Mouse (Mus musculus) forelimb bud, embryonic 11.5 days (tissue): Measurements from ENCODE around the gene Cxcr4.

ENCODE experiments used
- DNase-seq: peaks from one replicate; pipeline ENCODE4 v3.0.0-alpha.2; 2012; ENCODE audit warnings: low read depth, low spot score

Gene Cxcr4

GRCm38 (mm10) chr1:128571033-128571432 lies 21.1 kb downstream of the Cxcr4 start:
- DNase-seq = no peak

- no peak for DNase-seq
Observed at GRCm38 (mm10) chr1:128569992-128570648, 22.0 kb downstream of the Cxcr4 start.

DNA sequence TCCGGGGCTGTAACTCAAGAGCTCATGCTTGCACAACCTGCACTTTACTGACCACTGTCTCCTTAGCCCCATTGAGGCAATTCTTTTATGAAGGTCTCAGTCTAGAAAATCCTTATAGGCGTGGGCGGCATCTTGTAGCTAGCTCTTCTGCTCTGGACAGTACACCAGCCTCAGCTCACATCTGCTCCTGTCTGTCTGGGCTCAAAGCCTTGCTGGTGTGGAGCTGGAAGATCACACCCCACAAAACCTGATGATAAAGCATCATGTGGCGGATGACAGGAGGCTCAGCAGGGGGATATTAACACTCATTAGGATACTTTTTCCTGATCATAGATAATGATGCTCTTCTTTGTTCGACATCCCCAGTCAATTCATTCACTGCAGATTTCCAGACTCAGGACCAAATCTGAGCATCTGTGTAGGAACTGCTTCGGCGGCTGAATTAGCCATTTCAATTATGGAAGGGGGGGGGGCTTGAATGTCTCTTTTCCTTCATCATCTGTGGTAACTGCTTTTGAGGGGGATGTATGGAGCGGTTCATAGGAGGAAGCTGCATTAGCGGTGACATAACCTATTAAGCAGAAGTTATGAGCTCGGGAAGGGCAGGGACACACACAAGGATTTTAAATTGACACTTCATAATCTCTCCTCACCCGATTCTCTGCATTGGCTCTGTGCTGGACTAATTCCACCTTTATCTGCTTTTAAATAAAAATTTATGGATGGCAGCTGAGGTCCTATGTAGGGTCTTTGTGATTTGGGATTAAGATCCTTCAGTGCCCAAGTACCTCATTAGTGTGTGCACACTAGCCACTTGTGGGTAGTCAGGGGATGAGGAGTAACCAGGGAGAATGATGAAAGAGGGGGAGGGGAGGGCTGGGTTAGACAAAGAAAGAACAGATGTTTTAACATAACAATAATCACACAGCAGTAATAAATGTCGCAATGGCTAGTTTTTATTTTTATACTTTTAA lies 24.6 kb downstream of the Cxcr4 start:
- DNase-seq = no peak

GRCm38 (mm10) chr1:128563905-128564304 lies 28.2 kb downstream of the Cxcr4 start:
- DNase-seq = no peak

- DNase-seq = no peak
Observed at GRCm38 (mm10) chr1:128561325-128561874, 30.7 kb downstream of the Cxcr4 start.

- DNase-seq = no peak
Observed at GRCm38 (mm10) chr1:128560452-128561324, 31.4 kb downstream of the Cxcr4 start.

DNA sequence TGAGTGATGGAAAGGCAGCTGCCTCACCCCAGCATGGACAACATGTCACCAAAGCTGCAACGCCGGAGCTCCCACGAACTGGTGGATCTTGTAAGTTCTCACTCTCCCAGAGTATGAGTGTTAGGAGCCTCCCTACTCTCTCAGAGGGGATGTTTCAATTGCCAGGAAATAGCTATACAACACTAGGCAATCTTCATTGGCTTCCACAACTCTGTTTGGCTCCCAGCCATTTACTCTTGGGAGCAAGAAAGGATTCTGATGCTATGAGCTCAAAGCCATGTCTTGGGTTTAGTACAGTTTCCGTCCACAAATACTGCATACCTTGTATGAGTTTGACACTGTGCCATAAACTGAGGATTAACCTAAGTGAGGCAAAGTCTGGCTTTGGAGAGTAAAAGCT lies 34.1 kb downstream of the Cxcr4 start:
- DNase-seq = no peak

DNA sequence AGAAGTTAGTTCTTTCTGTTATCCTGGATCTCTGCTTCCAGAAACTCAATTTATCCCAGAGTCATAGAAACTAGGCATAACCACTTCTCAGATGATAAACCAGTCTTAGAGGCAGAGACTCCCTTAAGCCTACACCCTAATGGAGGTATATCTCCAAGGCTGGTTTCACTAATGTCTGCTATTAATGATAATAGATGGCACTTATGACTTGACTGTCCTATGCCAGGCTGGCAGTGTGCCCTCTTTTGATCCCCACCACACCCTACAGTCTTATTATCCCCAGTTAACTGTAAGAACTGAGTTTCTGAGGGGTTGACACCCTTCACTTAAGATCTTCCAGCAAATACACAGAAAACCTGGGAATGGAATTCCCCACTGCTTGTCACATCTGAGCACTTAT lies 39.5 kb downstream of the Cxcr4 start:
- no peak for DNase-seq

DNA sequence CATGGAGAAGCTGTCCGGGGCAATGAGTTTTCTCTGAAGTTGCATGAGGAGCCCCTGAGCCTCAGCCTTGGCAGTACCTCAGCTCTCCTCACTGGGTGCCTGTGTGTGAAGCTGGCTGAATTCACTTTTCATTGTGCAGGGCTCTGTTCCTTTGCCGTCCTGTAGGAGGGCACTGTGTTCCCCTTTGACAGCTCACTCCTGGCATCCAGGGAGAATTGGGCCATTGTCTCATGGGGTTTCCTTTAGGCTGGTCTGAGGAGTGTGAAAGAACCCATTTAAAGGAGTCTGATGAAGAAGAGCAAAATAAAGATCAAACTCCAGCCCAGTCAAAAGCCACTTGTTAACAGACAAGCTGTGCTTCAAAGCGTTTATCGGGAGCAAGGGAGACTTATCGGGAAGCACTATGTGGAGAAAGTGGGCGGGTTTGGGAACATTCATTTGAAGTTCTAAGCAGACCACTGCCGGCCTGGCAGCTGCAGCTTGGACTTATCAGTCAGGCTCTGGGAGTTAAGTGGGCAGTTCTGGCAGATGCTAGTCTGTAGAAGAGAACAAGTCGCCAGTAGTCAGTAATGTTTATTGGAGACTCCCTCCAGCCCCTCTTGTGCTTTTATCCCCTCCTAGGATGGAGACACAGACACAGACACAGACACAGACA lies 40.2 kb downstream of the Cxcr4 start:
- no peak for DNase-seq

DNA sequence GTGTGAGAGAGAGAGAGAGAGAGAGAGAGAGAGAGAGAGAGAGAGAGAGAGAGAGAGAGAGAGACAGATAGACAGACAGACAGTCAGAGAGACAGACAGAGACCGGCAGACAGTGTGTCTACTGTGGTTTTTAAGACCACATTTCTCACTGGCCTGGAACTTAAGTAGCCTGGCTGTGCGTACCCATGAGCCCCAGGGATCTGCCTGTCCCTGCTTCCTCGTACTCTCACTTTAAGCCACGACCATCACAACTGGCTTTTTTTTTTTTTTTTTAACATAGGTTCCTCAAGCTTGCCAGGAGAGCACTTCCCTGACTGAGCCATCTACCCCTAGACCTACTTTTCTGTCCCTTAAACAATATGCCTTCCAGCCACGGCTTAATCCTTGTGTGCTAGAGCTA lies 42.7 kb downstream of the Cxcr4 start:
- DNase-seq = no peak

DNA sequence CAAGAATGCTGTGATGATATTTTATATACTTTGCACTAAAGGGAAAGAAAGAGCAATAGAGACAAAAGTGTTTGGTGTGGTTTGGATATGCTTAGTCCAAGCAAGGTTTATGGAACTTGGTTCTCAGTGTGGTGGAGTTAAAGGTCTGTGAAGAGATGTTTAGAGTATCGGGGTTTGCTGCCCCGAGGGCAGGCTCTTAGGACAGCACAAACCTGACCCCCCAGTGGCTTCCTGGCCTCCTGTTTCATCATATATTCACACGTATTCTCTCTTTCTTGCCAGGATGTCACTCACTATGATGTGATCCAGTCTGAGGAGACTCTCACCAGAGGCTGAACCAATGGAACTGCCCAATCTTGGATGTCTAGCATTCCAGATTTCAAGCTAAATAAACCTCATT lies 43.1 kb downstream of the Cxcr4 start:
- DNase-seq = no peak

GRCm38 (mm10) chr1:128548220-128548998 lies 43.7 kb downstream of the Cxcr4 start:
- DNase-seq = no peak

GRCm38 (mm10) chr1:128545672-128546071 lies 46.4 kb downstream of the Cxcr4 start:
- no peak for DNase-seq

DNA sequence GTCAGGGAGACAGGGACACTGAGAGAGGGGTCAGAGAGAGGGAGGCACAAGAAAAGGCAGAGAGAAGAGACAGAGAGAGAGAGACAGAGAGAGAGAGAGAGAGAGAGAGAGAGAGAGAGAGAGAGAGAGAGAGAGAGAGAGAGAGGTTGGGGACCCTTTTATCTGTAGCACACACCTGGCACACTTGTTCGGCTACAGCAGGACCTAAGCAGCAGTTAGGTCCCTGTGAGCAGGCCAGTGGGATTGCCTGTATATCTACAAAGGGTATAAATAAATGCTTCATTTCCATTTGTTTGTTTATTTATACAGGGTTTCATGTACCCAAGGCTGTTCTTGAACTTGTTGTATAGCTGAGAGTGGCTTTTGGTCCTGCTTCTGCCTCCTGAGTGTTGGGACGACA lies 49.0 kb downstream of the Cxcr4 start:
- DNase-seq = no peak

DNA sequence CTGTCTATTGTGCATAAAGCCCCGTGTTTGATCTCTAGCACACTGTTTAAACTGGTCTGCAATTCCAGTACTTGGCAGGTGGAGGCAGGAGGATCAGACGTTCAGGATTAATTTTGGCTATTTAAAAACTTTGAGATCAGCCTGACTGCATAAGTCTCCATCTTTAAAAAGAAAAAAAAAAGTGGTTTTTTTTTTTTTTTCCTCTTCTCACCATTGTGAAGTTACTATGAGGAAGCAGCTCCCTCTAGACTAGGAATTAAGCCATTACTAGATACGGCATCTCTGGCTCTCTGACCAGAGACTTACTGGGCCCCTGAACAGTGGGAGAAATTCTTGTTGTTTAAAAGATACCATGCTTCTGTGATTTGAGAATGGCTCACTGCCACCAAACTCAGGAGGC lies 49.5 kb downstream of the Cxcr4 start:
- DNase-seq = no peak

- no peak for DNase-seq
Observed at GRCm38 (mm10) chr1:128540213-128540612, 51.9 kb downstream of the Cxcr4 start.

DNA sequence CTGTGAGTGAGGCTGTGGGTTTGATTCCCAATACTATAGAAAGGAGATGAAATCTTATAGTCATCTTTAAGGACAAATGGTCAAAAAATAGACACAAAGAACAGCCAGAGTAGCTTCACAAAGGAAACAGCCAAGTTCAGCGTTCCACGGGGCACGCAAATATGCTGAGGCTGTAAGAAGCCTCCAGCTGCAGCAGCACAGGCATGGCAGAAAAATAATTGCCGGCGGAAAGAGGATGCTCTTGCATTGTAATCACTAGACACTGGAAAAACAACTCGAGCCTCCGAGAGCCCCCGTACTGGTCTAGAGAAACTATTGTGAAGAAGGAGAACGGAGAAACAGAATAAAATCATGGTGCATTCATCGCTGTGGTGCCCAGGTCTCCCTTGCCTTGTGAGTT lies 52.5 kb downstream of the Cxcr4 start:
- DNase-seq = no peak
